Mouse (Mus musculus): ENCODE results near the gene Tpcn1. TPM values are rescaled to one million over a fixed set of nuclear protein-coding genes. Genes with fewer than 3 reads are reported as not detected.

Gene Tpcn1
- total RNA-seq, 2 experiments from 2014 or later = 57.0 to 107 TPM

GRCm38 (mm10) chr5:120583511-120583910, 5.0 kb downstream of the Tpcn1 start:
- no peak for ATAC-seq (replicated peaks; ENCODE audit: low FRiP score, poor library complexity, severe bottlenecking)

GRCm38 (mm10) chr5:120582002-120582401, 6.5 kb downstream of the Tpcn1 start:
- ATAC-seq (replicated peaks; ENCODE audit: low FRiP score, poor library complexity, severe bottlenecking) = no peak

GRCm38 (mm10) chr5:120579898-120580626, 8.4 kb downstream of the Tpcn1 start:
- no peak for ATAC-seq (replicated peaks; ENCODE audit: low FRiP score, poor library complexity, severe bottlenecking)

GRCm38 (mm10) chr5:120579211-120579897, 9.1 kb downstream of the Tpcn1 start:
- no peak for ATAC-seq (replicated peaks; ENCODE audit: low FRiP score, poor library complexity, severe bottlenecking)

- peak; percentile 23; the same call in 1 of the 2 replicates for ATAC-seq (replicated peaks; ENCODE audit: low FRiP score, poor library complexity, severe bottlenecking)
These were observed 9.9 kb downstream of the Tpcn1 start for GRCm38 (mm10) chr5:120578504-120579081.

- ATAC-seq (replicated peaks; ENCODE audit: low FRiP score, poor library complexity, severe bottlenecking) = peak; percentile 87
These were observed 10.5 kb downstream of the Tpcn1 start for GRCm38 (mm10) chr5:120577935-120578441.

- ATAC-seq (replicated peaks; ENCODE audit: low FRiP score, poor library complexity, severe bottlenecking) = peak; percentile 62
These were observed 11.6 kb downstream of the Tpcn1 start for GRCm38 (mm10) chr5:120576781-120577301.

- ATAC-seq (replicated peaks; ENCODE audit: low FRiP score, poor library complexity, severe bottlenecking) = no peak
These were observed 13.9 kb downstream of the Tpcn1 start for GRCm38 (mm10) chr5:120574469-120575063.

- no peak for ATAC-seq (replicated peaks; ENCODE audit: low FRiP score, poor library complexity, severe bottlenecking)
These were observed 17.3 kb downstream of the Tpcn1 start for GRCm38 (mm10) chr5:120571056-120571740.

- ATAC-seq (replicated peaks; ENCODE audit: low FRiP score, poor library complexity, severe bottlenecking) = no peak
These were observed 18.1 kb downstream of the Tpcn1 start for GRCm38 (mm10) chr5:120570289-120570897.

- no peak for ATAC-seq (replicated peaks; ENCODE audit: low FRiP score, poor library complexity, severe bottlenecking)
These were observed 18.7 kb downstream of the Tpcn1 start for GRCm38 (mm10) chr5:120569791-120570190.

- ATAC-seq (replicated peaks; ENCODE audit: low FRiP score, poor library complexity, severe bottlenecking) = no peak
These were observed 19.5 kb downstream of the Tpcn1 start for GRCm38 (mm10) chr5:120568964-120569363.

GRCm38 (mm10) chr5:120568336-120568768, 20.1 kb downstream of the Tpcn1 start:
- no peak for ATAC-seq (replicated peaks; ENCODE audit: low FRiP score, poor library complexity, severe bottlenecking)

GRCm38 (mm10) chr5:120567761-120568211, 20.7 kb downstream of the Tpcn1 start:
- no peak for ATAC-seq (replicated peaks; ENCODE audit: low FRiP score, poor library complexity, severe bottlenecking)

GRCm38 (mm10) chr5:120567253-120567701, 21.2 kb downstream of the Tpcn1 start:
- ATAC-seq (replicated peaks; ENCODE audit: low FRiP score, poor library complexity, severe bottlenecking) = no peak

GRCm38 (mm10) chr5:120566681-120567252, 21.7 kb downstream of the Tpcn1 start:
- no peak for ATAC-seq (replicated peaks; ENCODE audit: low FRiP score, poor library complexity, severe bottlenecking)

- ATAC-seq (replicated peaks; ENCODE audit: low FRiP score, poor library complexity, severe bottlenecking) = no peak
These were observed 22.4 kb downstream of the Tpcn1 start for GRCm38 (mm10) chr5:120566101-120566500.

- no peak for ATAC-seq (replicated peaks; ENCODE audit: low FRiP score, poor library complexity, severe bottlenecking)
These were observed 23.1 kb downstream of the Tpcn1 start for GRCm38 (mm10) chr5:120565171-120565905.

Measured in erythroid progenitor cell, adult 5-6 weeks (primary cell).